Mouse (Mus musculus) induced T-regulatory cell, adult 2 months (primary cell): Measurements from ENCODE around the gene Fyb.

ENCODE experiments used
- DNase-seq: peaks from one replicate; pipeline ENCODE4 v3.0.0-alpha.2; 2012; ENCODE audit warnings: low read depth

Gene Fyb

DNA sequence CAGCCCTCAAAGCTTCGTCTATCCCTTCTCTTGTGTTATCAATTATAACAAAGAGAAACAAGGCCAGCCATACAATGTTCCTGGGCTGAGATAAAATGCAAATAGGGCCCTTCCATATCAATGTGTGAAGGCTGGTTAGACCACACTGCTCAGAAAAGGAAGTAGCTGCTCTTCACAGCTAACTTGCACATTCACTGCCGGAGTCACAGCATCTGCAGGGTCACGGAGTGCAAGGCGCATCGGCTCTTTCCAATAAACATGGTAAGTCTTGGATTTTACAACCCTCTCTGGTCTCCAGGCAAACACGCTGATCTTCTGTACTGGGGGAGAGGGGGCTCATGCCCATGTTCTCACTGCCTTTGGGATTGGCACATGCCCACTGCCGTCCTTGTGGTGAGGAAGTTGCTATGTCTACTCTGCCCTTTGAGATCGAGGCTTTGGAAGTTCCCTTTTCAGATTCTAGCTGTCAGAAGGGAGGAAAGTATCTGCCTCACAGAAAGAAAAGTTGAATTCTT is at the start of gene Fyb:
Gene Fyb, plus strand, starts transcription at position 201 of the 515 bp plus-strand sequence.
- peak; percentile 84 for DNase-seq

DNA sequence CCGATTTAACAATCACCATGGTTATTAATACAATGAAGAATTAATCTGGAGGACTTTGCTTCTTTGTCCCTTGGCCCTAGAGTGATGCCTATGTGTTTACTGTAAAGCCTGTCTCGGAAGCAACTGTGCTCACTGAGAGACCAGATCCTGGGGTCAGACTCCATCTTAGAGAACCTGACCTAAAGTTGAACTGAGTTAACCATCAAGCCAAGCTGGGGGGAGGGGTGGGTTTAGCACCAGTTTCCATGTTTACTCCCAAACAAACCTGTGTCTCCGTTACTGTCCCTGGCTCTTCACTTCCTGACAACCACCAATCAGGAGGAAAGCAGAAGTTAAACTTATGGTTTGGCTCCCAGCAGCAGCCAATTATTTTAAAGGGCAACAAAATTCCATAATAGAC is 39.1 kb upstream of the Fyb start:
- DNase-seq: no peak

DNA sequence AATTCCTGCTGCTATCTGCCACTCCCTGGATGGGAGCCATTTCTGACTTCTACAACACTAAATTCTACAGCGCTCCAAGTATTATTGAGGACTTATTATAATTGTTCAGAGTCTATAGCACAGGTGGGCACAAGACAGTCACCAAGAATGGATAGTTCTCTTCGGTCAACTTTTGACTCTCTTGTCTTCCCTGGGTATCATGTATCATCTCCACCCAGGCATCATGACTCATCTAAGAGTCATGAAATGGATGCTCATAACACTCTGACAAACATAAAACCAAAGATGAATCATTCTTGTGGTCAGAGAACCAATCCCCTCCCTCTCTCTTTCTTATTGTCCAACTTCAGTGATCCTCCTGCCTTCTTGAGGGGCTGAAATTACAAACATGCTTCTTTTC is 30.3 kb upstream of the Fyb start:
- peak; percentile 8 for DNase-seq

DNA sequence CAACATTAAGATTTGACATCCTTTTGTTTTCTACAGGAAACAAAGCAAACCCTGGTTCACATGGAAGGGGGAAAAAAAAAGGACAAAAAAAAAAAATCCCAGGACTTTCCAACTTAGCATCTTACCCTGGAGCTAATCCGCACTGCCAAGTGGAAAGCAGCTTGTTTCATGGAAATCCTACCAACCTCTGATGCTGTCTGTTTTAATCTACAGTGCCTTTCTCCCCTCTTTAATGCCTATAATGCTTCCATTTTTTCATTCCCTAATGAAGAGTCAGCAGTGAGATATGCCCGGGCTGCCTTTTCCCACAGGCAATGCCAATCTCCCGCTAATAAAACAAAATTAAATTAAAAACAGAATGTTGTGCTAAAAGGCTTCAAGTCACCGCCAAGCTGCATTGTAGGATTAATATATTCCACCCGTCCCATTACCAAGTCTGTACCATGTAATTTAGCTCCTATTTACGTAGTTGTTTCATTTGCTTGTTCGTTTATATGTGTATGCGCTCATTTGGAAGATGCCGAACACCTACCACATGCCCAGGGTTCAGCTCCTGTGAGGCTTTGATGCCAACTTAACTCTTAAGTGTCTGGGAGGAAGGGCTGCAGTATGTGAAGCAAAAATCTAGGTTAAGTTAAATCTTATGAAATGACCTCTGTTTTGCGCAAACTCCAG is 24.1 kb upstream of the Fyb start:
- DNase-seq: no peak

DNA sequence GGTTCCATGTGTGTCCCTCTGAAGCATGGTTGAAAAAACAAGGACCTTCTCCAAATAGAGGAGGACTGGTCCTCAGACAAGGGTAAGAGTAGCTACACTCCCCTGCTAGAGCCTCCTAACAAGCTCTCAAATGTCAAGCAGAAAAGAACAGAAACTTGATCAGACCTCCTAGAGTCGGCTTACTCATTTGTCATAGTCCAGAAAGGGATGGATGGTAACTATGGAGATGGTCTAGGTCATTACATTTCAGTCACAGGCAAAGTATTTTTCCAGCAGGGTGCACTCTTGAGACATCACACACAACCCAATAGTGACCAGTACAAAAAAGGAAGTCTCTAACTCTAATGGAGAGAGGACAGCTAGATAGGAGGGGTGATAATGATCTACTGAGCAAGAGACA is 21.9 kb upstream of the Fyb start:
- peak; percentile 60 for DNase-seq

DNA sequence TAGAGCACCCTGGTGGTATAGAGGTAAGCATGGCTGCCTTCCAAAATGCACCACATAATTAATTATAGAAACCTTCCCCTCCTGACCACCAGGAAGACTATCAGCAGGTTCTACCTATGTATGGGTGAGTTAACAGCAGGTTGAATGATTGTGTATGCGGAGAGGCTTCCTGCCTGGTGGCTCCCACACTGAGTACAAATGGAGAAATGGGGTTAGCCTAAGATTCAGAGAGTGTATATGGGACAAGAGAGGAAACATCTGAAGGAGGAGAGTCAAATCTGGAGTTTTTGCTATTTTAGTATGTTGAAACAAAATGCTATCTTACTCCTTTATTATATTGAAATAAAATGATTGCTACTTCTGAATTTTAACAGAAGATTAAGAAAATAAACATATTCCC is 5.1 kb upstream of the Fyb start:
- no peak for DNase-seq

DNA sequence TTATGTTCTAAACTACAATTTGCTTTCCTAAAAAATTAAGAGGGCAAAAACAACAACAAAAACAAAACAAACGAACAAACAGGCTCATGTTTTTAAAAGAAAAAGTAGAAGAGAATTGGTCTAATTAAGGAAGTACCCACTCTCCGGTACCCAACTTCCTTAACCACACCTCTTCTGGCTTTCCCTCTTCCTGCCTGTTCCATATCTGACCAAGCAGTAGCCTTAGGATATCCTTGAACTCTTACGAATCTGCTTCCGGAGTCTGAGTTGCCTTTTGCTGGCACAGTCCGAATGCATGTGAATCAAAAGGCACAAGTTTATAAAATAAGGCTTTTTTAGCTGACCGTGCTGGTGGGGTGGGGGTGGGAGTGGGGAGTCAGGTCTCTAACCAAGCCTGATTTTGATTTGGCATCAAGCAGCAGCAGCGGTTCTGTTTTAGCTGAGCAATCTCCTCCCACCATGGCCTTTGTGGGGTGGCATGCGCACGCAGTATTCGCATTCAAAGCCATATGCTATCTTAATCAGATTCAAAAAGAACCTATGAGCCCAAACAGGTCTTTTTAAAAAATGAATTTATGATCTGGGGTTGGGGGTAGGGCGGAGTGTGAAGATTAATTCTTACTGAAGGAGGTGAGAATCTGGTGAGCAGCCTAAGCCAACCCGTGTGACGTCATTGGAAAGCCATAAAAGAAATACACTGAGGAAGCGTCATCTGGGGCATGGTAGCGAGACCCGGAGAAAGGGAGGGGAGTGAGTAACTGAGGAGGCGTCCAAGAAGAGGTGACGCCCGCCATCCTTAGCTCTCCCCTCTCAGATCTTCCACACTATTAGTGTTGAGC is 3.0 kb upstream of the Fyb start:
- peak; percentile 89 for DNase-seq

DNA sequence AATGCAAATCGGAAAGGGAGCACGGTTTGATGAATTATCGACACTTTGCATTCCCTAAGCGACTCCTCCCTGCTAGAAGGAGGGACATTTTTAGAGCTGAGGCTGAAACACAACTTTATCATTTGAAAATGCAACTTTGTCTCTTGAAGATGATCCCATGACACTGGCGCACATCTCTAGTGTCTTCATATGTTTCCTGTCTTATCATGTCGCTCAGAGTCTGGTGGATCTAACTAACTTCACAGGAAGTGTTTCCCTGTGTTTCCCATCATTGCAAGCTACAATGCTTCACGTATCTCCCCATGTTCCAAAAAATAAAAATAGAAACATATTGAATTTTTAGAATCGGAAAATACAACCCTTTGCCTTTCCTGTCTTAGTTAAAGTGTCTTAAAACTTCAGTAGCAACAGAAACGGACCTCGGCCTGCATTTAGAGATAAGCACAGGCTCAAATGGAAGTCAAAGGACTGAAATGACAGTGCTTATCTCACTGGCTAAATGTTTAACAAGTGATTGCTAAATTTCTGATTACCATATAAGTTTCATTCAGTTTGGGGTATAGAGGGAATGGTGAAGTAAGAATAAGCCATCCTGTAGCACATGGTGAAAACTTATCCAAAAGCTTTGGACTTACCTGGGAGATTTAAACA is 2.0 kb upstream of the Fyb start:
- no peak for DNase-seq

DNA sequence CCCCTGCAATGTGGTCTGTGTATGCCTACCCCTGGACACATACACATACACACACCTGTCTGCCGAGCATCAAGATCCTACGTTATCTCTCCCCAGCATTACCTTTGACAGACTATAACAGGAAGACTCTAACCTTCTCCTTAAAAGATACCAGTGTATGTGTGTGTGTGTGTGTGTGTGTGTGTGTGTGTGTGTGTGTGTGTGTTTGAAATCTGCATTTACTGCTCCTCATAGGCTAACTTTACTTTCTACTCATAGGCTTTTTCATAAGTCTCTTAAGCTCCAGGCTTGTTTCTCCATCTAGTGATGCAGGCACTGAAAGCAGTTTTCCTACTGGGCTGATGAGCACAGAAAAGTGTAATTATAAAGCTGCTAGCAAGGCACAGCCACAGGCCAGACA is 2.1 kb downstream of the Fyb start:
- peak; percentile 50 for DNase-seq

DNA sequence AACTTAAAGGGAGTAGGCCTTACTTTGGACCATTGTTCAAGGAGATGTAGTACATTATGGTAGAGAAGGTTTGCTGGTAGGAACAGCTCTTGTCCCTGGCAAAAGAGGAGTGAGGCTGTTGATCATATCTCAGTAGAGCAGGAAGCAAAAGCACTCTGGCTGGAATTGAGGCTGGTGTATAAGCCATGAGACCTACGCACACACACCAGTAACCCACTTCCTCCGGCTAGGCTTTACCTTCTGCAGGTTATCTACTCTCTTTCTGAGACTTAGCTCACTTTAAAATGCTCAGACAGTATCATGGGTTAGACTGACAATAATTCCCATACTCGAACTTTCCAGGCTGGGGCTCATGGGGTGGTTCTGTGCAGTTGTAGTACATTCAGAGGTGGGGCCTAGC is 2.7 kb downstream of the Fyb start:
- peak; percentile 77 for DNase-seq

DNA sequence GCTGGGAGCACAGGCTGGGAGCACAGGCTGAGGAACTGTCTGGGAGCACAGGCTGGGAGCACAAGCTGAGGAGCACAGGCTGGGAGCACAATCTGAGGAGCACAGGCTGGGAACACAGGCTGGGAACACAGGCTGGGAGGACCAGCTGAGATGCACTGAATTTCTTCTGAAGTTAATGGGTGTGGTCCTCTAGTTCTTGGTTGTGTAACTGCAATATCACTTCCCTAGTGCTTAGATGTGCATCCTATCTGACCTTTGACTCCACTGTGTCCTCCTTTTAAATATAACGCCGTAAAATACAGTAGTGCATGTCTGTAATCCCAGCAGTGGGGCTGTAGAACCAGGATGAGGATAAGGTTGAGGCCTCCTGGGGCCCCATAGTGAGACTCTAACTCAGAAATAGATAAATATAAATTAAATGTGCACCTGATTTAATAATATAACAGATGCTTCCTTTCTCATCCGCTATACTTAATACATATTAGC is 11.2 kb downstream of the Fyb start:
- no peak for DNase-seq

DNA sequence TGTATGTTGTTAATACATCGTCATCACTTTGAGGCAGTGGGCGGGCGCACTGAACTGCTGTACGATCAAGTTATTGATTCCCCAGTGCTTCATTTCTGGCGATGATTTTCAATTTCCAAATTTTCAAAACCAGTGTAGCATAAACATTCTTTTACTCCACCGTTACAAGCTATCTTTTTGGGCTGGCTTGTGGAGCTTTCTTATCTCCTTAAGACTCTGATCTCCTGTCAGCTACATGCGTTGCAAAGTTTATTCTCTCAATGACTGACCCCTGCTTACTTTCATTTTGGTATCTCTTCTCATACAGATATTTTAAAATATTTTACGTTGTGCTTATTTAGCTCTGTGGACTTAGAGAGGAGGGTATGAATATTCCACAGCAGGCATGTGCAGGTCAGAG is 11.9 kb downstream of the Fyb start:
- DNase-seq: no peak

DNA sequence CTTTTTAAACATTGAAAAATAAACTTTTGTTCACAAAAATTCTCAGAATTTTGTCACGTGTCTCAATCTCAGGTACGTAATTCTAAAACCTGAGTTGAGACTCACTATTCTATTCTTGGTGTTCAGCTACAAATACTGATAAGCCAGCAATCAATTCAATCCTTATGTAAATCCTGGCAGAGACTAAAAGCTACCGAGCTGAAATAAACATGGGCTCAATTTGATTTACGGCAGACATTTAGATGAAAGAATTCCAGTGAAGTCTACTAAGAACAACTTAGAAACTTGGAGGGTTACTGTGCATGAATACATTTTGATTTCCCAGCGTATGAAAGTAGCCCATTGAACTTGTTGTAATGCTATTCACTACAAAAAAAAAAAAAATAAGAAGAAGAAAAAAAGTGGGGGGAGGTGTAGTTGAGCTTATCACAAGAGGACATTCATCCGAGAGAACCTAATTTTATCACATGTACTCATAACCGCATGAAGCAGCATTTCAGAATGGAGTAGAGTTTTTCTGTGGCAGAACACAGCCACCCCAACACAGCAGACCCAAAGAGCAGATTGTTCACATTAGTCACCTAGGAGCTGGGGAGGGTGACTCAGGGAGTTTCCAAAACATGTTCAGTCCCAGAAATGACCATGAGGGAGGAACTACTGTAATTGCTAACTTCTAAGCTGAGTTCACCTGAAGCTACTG is 17.1 kb downstream of the Fyb start:
- peak; percentile 39 for DNase-seq

DNA sequence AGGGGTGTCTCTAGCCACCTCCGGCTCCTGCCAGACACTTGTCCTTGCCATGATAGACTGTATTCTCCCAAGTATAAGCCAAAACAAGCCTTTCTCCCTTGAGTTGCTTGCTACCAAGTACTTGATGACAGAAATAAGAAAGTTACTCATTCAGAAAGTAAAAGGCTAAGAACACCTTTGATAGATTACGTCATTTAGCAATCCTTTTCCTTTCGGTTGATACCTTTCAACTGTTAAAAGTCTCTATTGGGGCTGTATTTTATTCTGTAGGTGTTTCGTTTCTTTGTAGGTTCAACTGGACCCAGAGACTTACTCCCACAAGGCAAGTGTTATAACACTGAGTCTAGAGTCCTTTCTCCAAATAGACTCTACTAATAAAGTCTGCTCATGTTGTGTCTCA is 26.3 kb downstream of the Fyb start:
- peak; percentile 80 for DNase-seq

DNA sequence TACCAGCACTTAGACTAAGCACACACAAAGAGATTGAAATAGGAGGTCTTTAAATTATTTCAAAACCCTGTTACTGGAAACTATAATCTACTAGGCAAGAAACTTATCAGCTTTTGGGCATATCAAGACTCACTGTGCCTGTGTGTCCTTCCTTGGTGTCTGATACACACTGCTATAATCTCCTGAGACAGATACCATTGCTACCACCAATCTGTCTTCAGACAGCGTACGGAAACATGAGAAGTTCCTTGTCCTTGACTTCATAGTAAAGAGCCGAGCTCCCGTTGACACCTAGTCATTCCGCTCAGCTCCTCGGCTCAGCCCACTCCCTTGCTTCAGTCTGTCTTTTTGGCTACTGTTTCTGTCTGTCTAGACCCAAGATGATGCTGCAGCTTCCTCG is 29.2 kb downstream of the Fyb start:
- no peak for DNase-seq

DNA sequence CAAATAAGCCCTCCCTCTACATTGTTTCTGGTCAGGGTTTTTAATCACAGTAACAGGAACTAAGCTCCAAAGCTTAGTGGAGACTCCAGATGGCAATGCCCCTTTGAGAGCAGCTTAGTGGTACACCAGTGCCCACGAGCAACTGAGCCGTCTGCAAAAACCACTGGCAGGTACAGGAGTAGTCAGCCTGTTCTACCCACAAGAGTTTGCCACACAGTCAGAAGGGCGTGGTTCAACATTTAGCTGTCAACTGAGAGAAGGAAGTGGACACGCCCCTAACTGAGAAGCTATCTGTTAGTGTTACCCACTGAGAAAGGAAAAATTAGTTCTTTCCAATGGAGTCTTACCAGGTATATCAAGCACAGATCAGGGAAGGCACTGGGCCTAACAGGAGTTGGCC is 32.1 kb downstream of the Fyb start:
- DNase-seq: peak; percentile 88

DNA sequence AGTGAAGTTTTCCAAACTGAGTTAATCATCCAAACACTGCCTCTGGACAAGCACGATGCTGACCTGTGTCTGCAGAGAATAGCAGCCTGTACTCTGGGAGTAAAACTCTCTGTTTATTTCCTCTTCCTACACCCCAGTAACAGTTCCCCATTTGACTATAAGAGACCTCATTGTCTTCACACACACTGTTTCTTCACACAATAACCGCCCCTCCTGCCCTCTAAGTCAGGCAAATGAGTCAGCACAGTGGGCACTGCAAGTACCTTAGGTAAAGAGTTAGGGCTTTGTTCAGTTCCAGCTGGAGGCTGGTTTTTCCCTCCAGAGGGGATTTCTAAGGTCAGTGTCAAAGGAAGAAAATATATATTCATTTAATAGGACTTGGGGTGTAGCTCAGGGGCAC is 32.9 kb downstream of the Fyb start:
- DNase-seq: peak; percentile 73

DNA sequence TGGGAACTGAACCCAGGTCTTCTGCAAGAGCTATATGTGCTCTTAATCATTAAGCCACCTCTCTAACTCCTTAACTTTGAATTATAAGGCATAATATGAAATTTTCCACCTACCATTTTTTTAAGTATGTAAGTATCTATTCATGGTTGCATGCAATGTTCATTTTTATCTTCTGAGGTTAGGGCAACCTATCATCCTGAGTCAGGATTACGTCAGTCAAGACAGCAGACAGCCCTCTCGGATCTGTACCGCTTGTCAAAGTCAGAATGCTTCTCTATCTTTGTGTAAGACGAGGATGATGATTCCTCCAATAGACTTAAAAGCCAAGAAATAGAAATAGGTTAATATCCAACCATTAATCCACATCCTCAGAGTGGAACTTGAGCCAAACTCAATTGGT is 33.6 kb downstream of the Fyb start:
- peak; percentile 32 for DNase-seq

DNA sequence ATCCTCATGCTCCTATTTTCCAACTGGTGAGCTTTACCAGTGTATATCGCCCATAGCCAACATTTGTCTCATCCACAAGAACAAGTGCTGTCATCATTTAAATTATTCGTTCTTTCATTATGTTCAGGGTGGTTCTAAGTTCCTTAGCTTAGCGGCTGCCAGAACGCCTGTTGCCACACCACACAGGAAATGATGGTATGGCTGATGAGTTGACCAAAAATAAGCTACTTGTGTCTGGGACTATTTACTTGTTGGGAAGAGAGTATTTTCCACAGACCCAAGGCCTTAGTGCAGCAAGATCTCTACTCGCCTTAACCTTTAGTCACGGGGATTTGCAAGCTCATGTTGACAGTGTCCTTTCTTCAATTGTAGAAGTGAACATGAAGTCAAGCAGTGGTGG is 34.3 kb downstream of the Fyb start:
- peak; percentile 42 for DNase-seq

DNA sequence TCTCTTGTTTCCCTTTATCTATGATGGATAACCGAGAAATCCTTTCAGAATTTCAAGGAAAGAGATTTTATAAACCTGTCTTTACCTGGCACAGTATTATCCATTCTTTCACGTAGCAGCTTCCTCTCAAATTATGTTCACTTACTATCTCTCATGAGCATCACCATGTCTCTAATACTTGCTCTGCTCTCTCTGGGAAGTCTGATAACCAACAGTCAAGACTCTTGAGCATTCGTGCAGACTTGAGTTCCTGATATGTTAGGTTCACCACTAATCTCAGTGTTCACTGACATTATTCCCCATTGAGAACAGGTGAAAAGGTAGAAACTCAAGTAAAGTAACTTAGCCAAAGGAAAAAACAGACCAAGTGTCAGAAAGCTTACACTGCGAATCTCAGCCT is 34.9 kb downstream of the Fyb start:
- DNase-seq: peak; percentile 32

DNA sequence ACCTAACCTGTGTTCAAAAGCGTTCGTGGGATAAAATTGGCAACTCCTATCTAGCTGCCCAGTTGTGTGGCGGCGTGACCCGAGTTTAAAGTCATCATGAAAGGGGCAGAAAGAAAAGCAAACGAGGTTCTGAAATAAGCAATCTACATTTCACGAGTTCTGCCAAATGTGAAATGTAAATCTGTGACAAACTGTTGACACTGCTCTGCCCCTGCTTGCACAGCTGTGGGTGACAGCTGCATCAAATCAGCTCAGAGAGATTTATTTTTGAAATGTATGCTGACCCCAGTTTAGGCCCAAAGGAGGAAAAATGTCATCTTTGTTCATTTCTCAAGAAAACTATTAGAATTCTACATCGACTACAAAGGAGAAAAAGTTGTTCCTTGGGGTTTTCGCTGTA is 36.5 kb downstream of the Fyb start:
- DNase-seq: no peak

DNA sequence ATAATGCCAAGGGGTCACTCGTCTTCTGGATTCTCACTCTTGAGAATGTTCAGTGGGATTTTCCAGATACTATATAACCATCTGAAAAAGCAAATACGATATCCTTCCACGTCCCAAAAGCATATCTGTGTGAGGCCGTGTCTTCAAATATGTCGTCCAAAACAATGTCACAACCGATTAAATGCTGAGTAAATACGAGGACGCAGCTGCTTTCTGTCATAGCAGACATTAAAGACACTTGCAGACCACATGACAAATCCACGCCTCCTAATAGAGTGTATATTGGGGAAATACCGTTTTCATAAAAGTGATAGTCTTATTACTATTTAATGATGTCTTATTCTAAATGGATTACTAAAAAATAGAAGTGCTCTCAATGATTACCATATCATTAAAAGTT is 38.0 kb downstream of the Fyb start:
- no peak for DNase-seq
